Mouse (Mus musculus): Measurements from ENCODE around the gene Srcap. TPM values are rescaled to one million over a fixed set of nuclear protein-coding genes. Genes with fewer than 3 reads are reported as not detected.

Gene Srcap
- polyA plus RNA-seq, 1 experiment = 32.8 TPM

GRCm38 (mm10) chr7:127588011-127588871 is 76.5 kb downstream of the Srcap start, which contains the start of the genes Ccdc189 and Rnf40:
Ccdc189 (minus strand) TSS chr7:127588595.
Rnf40 (plus strand) TSS chr7:127588767.
- peak within 1 kb of the TSS; percentile 87 for H3K4me3 ChIP-seq (replicated peaks; ENCODE audit: extremely low read depth, low read depth, low read length)
- peak; percentile 88 for DNase-seq
- TF ChIP-seq CTCF (IDR thresholded peaks at IDR 0.05; ENCODE audit: insufficient read depth, low read length) = no peak
- TF ChIP-seq POLR2A (IDR thresholded peaks at IDR 0.05; ENCODE audit: borderline replicate concordance, extremely low read depth, low read depth, low read length) = peak; percentile 53; the same call in 1 of the 2 replicates
- under 1% methylated on average over 50 of the region's 50 CpGs for WGBS
- peaks cover 5% of the 10 kb centered on the region for H3K4me1 ChIP-seq (ENCODE audit: control insufficient read depth, insufficient read depth, low read length)

- H3K4me1 ChIP-seq (ENCODE audit: control insufficient read depth, insufficient read depth, low read length) = peaks cover 5% of the 10 kb centered on the region
- H3K4me3 ChIP-seq (replicated peaks; ENCODE audit: extremely low read depth, low read depth, low read length) = peak overlapping the region; percentile 87
- DNase-seq = no peak
- no peak for TF ChIP-seq POLR2A (IDR thresholded peaks at IDR 0.05; ENCODE audit: borderline replicate concordance, extremely low read depth, low read depth, low read length)
- TF ChIP-seq CTCF (IDR thresholded peaks at IDR 0.05; ENCODE audit: insufficient read depth, low read length) = no peak
- WGBS = 3% methylated on average over 29 of the region's 29 CpGs
These were observed 77.1 kb downstream of the Srcap start for GRCm38 (mm10) chr7:127588901-127589300.

GRCm38 (mm10) chr7:127589637-127590036 is 77.9 kb downstream of the Srcap start:
- H3K4me1 ChIP-seq (ENCODE audit: control insufficient read depth, insufficient read depth, low read length) = peaks cover 5% of the 10 kb centered on the region
- no peak for DNase-seq
- no peak overlapping the region for H3K4me3 ChIP-seq (replicated peaks; ENCODE audit: extremely low read depth, low read depth, low read length)
- 94% methylated on average over 9 of the region's 9 CpGs for WGBS
- TF ChIP-seq CTCF (IDR thresholded peaks at IDR 0.05; ENCODE audit: insufficient read depth, low read length) (no peak), POLR2A (IDR thresholded peaks at IDR 0.05; ENCODE audit: borderline replicate concordance, extremely low read depth, low read depth, low read length) (no peak)

- TF ChIP-seq POLR2A (IDR thresholded peaks at IDR 0.05; ENCODE audit: borderline replicate concordance, extremely low read depth, low read depth, low read length) = no peak
- TF ChIP-seq CTCF (IDR thresholded peaks at IDR 0.05; ENCODE audit: insufficient read depth, low read length) = no peak
- H3K4me1 ChIP-seq (ENCODE audit: control insufficient read depth, insufficient read depth, low read length) = peaks cover 5% of the 10 kb centered on the region
- no peak for DNase-seq
- no peak overlapping the region for H3K4me3 ChIP-seq (replicated peaks; ENCODE audit: extremely low read depth, low read depth, low read length)
- 83% methylated on average over 10 of the region's 10 CpGs for WGBS
These were observed 79.3 kb downstream of the Srcap start for GRCm38 (mm10) chr7:127591108-127591507.

GRCm38 (mm10) chr7:127592575-127592974 is 80.8 kb downstream of the Srcap start:
- DNase-seq = no peak
- H3K4me3 ChIP-seq (replicated peaks; ENCODE audit: extremely low read depth, low read depth, low read length) = no peak overlapping the region
- WGBS = 89% methylated on average over 14 of the region's 14 CpGs
- TF ChIP-seq POLR2A (IDR thresholded peaks at IDR 0.05; ENCODE audit: borderline replicate concordance, extremely low read depth, low read depth, low read length) (no peak), CTCF (IDR thresholded peaks at IDR 0.05; ENCODE audit: insufficient read depth, low read length) (no peak)
- H3K4me1 ChIP-seq (ENCODE audit: control insufficient read depth, insufficient read depth, low read length) = peaks cover 5% of the 10 kb centered on the region

GRCm38 (mm10) chr7:127596747-127597146 is 85.0 kb downstream of the Srcap start:
- DNase-seq = no peak
- Histone ChIP-seq H3K4me1 (ENCODE audit: control insufficient read depth, insufficient read depth, low read length) (no peaks in the 10 kb centered on the region), H3K4me3 (replicated peaks; ENCODE audit: extremely low read depth, low read depth, low read length) (no peak overlapping the region)
- 94% methylated on average over 17 of the region's 17 CpGs for WGBS
- TF ChIP-seq POLR2A (IDR thresholded peaks at IDR 0.05; ENCODE audit: borderline replicate concordance, extremely low read depth, low read depth, low read length) (no peak), CTCF (IDR thresholded peaks at IDR 0.05; ENCODE audit: insufficient read depth, low read length) (no peak)

GRCm38 (mm10) chr7:127600612-127601011 is 88.8 kb downstream of the Srcap start:
- no peak for DNase-seq
- no peak for TF ChIP-seq POLR2A (IDR thresholded peaks at IDR 0.05; ENCODE audit: borderline replicate concordance, extremely low read depth, low read depth, low read length)
- no peak for TF ChIP-seq CTCF (IDR thresholded peaks at IDR 0.05; ENCODE audit: insufficient read depth, low read length)
- H3K4me1 ChIP-seq (ENCODE audit: control insufficient read depth, insufficient read depth, low read length) = no peaks in the 10 kb centered on the region
- 92% methylated on average over 7 of the region's 7 CpGs for WGBS
- H3K4me3 ChIP-seq (replicated peaks; ENCODE audit: extremely low read depth, low read depth, low read length) = no peak overlapping the region

GRCm38 (mm10) chr7:127601735-127602134 is 90.0 kb downstream of the Srcap start:
- TF ChIP-seq POLR2A (IDR thresholded peaks at IDR 0.05; ENCODE audit: borderline replicate concordance, extremely low read depth, low read depth, low read length) (no peak), CTCF (IDR thresholded peaks at IDR 0.05; ENCODE audit: insufficient read depth, low read length) (no peak)
- Histone ChIP-seq H3K4me3 (replicated peaks; ENCODE audit: extremely low read depth, low read depth, low read length) (no peak overlapping the region), H3K4me1 (ENCODE audit: control insufficient read depth, insufficient read depth, low read length) (no peaks in the 10 kb centered on the region)
- DNase-seq = no peak
- WGBS = 71% methylated on average over 4 of the region's 4 CpGs

GRCm38 (mm10) chr7:127602903-127603302 is 91.1 kb downstream of the Srcap start:
- 93% methylated on average over 2 of the region's 2 CpGs for WGBS
- no peaks in the 10 kb centered on the region for H3K4me1 ChIP-seq (ENCODE audit: control insufficient read depth, insufficient read depth, low read length)
- H3K4me3 ChIP-seq (replicated peaks; ENCODE audit: extremely low read depth, low read depth, low read length) = no peak overlapping the region
- TF ChIP-seq POLR2A (IDR thresholded peaks at IDR 0.05; ENCODE audit: borderline replicate concordance, extremely low read depth, low read depth, low read length) (no peak), CTCF (IDR thresholded peaks at IDR 0.05; ENCODE audit: insufficient read depth, low read length) (no peak)
- no peak for DNase-seq

GRCm38 (mm10) chr7:127604256-127604655 is 92.5 kb downstream of the Srcap start:
- H3K4me1 ChIP-seq (ENCODE audit: control insufficient read depth, insufficient read depth, low read length) = no peaks in the 10 kb centered on the region
- 81% methylated on average over 10 of the region's 10 CpGs for WGBS
- no peak overlapping the region for H3K4me3 ChIP-seq (replicated peaks; ENCODE audit: extremely low read depth, low read depth, low read length)
- DNase-seq = no peak
- TF ChIP-seq CTCF (IDR thresholded peaks at IDR 0.05; ENCODE audit: insufficient read depth, low read length) (no peak), POLR2A (IDR thresholded peaks at IDR 0.05; ENCODE audit: borderline replicate concordance, extremely low read depth, low read depth, low read length) (no peak)

Data from lung, adult 2 months (tissue).